Mouse (Mus musculus) heart, embryonic 14.5 days (tissue): ENCODE results near the gene Lce1j. TPM values are rescaled to one million over a fixed set of nuclear protein-coding genes. Genes with fewer than 3 reads are reported as not detected.

ENCODE experiments used
- ATAC-seq: fragments of 200-750 bp; cut with Nextera tagmentation; 2 replicates; pipeline ENCODE4 v1.8.0; 2017; ENCODE audit warnings: low read depth, moderate TSS enrichment; ENCODE audit not compliant: insufficient number of reproducible peaks, insufficient read depth, low FRiP score
- H3K27ac ChIP-seq, 2 experiments: fragments of 200-500 bp in 1 of 2; fragments of 300-500 bp in 1 of 2; sonication (generic) in 1 of 2; replicated peaks in 1 of 2; 2 replicates each; pipeline ENCODE4 v1.5.1; 2012 to 2014; ENCODE audit warnings: low read depth in 2 of 2, low read length in 2 of 2, control low read depth in 1 of 2, mild to moderate bottlenecking in 1 of 2, mixed read lengths in 1 of 2; ENCODE audit not compliant: control insufficient read depth in 1 of 2, insufficient read depth in 1 of 2
- H3K27me3 ChIP-seq: fragments of 300-500 bp; sonication (generic); 2 replicates; pipeline ENCODE4 v1.6.1; 2014; ENCODE audit warnings: mild to moderate bottlenecking, low read length, control low read depth; ENCODE audit not compliant: control insufficient read depth, insufficient read depth
- H3K36me3 ChIP-seq: fragments of 300-500 bp; sonication (generic); 2 replicates; pipeline ENCODE4 v1.6.1; 2014; ENCODE audit warnings: mild to moderate bottlenecking, control low read depth, low read length, mixed read lengths; ENCODE audit not compliant: control insufficient read depth, insufficient read depth
- H3K4me1 ChIP-seq, 2 experiments: fragments of 200-500 bp in 1 of 2; fragments of 300-500 bp in 1 of 2; sonication (generic) in 1 of 2; 2 replicates each; pipeline ENCODE4 v1.6.1; 2012 to 2014; ENCODE audit warnings: low read length in 2 of 2, control low read depth in 1 of 2, mixed read lengths in 1 of 2; ENCODE audit not compliant: control insufficient read depth in 2 of 2, insufficient read depth in 2 of 2
- H3K4me2 ChIP-seq: fragments of 300-500 bp; sonication (generic); 2 replicates; pipeline ENCODE4 v1.6.1; 2014; ENCODE audit warnings: mild to moderate bottlenecking, low read length
- H3K4me3 ChIP-seq, 2 experiments: fragments of 200-500 bp in 1 of 2; fragments of 300-500 bp in 1 of 2; sonication (generic) in 1 of 2; 2 replicates each; pipeline ENCODE4 v1.5.1; 2012 to 2014; ENCODE audit warnings: low read length in 2 of 2, mild to moderate bottlenecking in 2 of 2, control low read depth in 1 of 2, low read depth in 1 of 2, moderate library complexity in 1 of 2; ENCODE audit not compliant: control insufficient read depth in 1 of 2, insufficient read depth in 1 of 2
- H3K9ac ChIP-seq: fragments of 300-500 bp; sonication (generic); 2 replicates; pipeline ENCODE4 v1.6.1; 2014; ENCODE audit warnings: mild to moderate bottlenecking, low read length
- H3K9me3 ChIP-seq: fragments of 300-500 bp; sonication (generic); 2 replicates; pipeline ENCODE4 v1.6.1; 2016; ENCODE audit warnings: low read length, control low read depth; ENCODE audit not compliant: control insufficient read depth
- WGBS: fragments of 180-500 bp; shearing (Covaris S2); extraction: QIAGEN DNeasy Blood & Tissue Kit; methylation state at CpG from one replicate; pipeline ENCODE4 v1.1.7; 2014; 5-methylcytosine and 5-hydroxymethylcytosine counted together
- polyA plus RNA-seq: library from polyadenylated mRNA; unstranded; fragments of >200 nt; fragmentation: Nextera tagmentation; extraction: Ambion mirVana; gene quantifications from 2 replicates; pipeline ENCODE4 v1.2.1, GENCODE M21; 2014

Lce1j gene
- polyA plus RNA-seq, 1 experiment from 2014 or later: not detected

DNA sequence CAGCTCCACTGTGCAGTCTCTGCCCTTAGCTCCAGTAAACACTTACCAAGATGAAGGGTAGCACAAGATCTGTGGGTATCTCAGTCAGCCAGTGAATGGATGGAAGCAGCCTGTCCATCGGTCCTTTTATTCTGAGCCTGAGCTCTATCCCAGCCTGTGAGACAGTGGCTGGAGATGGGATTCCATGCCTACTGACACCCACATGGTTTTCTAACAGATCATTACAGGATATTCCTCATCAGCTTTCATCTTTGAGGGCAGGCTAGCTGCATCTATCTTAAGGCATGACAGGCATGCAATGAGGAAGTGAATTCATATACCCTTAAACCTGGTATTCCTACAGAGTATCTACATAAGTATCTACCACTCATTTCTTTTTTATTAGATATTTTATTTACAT is 25.3 kb downstream of the Lce1j start, which contains the start of gene Lce1h:
Gene Lce1h, minus strand, starts transcription at position 101 of the 400 bp plus-strand sequence.
- Histone ChIP-seq H3K4me2 (no peak within 1 kb of the TSS), H3K9me3 (no peaks in the 10 kb centered on the region), H3K27ac (no peak within 1 kb of the TSS), H3K9ac (no peak within 1 kb of the TSS), H3K27me3 (no peaks in the 10 kb centered on the region), H3K4me3 (no peak within 1 kb of the TSS), H3K4me1 (no peaks in the 10 kb centered on the region), H3K36me3 (no peaks in the 10 kb centered on the region)
- 70% methylated on average over 1 of the region's 1 CpGs for WGBS
- ATAC-seq: no peak

DNA sequence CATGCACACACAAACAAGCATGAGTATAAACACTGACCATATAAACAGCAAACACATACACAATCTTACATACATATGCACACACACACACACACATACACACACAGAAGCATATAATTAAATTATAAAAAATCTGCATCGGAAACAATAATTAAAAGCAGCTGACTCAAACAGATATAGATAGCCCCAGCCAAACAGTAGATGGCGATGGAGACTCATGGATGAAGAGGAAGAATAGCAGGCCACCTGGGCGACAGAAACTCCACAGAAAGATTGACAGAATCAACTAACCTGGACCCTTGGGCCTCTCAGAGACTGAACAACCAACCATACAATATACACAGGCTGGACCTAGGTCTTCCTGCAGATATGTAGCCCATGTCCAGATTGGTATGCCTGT is 37.1 kb downstream of the Lce1j start:
- no peak for ATAC-seq
- no peak overlapping the region for H3K4me3 ChIP-seq
- 41% methylated on average over 3 of the region's 3 CpGs for WGBS
- no peaks in the 10 kb centered on the region for H3K9me3 ChIP-seq
- no peak overlapping the region for H3K4me2 ChIP-seq
- H3K36me3 ChIP-seq: no peaks in the 10 kb centered on the region
- H3K4me1 ChIP-seq: no peaks in the 10 kb centered on the region
- H3K9ac ChIP-seq: no peak overlapping the region
- no peaks in the 10 kb centered on the region for H3K27me3 ChIP-seq
- H3K27ac ChIP-seq: no peak overlapping the region

- Histone ChIP-seq H3K9ac (no peak within 1 kb of the TSS), H3K4me2 (no peak within 1 kb of the TSS), H3K9me3 (no peaks in the 10 kb centered on the region), H3K36me3 (no peaks in the 10 kb centered on the region), H3K4me3 (no peak within 1 kb of the TSS), H3K27ac (no peak within 1 kb of the TSS), H3K27me3 (no peaks in the 10 kb centered on the region), H3K4me1 (no peaks in the 10 kb centered on the region)
- no peak for ATAC-seq
- WGBS: 78% methylated on average over 1 of the region's 1 CpGs
Measured at GRCm38 (mm10) chr3:92752238-92752637, 38.1 kb downstream of the Lce1j start, which contains the start of gene Lce1g. Gene Lce1g, minus strand, starts transcription at chr3:92752338.

DNA sequence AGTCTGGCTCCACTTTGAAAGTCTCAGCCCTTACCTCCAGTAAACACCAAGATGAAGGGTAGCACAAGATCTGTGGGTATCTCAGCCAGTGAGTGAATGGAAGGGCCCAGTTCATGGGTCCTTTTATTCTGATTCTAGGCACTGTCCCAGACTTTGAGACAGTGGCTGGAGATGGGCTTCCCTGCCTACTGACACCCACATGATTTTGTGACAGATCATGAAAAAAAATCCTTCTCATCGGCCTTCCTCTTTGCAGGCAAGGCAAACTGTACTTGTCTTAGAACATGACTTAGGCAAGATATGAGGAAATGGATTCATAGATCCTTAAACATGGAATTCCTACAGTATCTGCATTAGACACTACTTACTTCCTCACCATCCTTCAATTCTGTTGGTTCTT is 51.3 kb downstream of the Lce1j start, which contains the start of gene Gm38119:
Gene Gm38119, minus strand, starts transcription at position 101 of the 400 bp plus-strand sequence.
- no peak within 1 kb of the TSS for H3K4me2 ChIP-seq

More for the DNA sequence above, 51.3 kb downstream of the Lce1j start, which contains the start of gene Gm38119:
- 54% methylated on average over 1 of the region's 1 CpGs for WGBS
- Histone ChIP-seq H3K9me3 (no peaks in the 10 kb centered on the region), H3K27me3 (no peaks in the 10 kb centered on the region), H3K4me3 (no peak within 1 kb of the TSS), H3K27ac (no peak within 1 kb of the TSS), H3K36me3 (no peaks in the 10 kb centered on the region), H3K9ac (no peak within 1 kb of the TSS), H3K4me1 (no peaks in the 10 kb centered on the region)
- ATAC-seq: no peak

Other genes starting within 250 kb of the Lce1j start
- gene Ivl, start 216.8 kb downstream of the Lce1j start, polyA plus RNA-seq: not detected in 2 replicates
- not detected in 2 replicates for gene Smcp, start 201.5 kb downstream of the Lce1j start, polyA plus RNA-seq
- gene 2210017I01Rik, start 183.0 kb downstream of the Lce1j start, polyA plus RNA-seq: not detected in 2 replicates
- gene Lce6a, start 168.9 kb downstream of the Lce1j start, polyA plus RNA-seq: not detected in 2 replicates
- gene Lce1a1, start 142.2 kb downstream of the Lce1j start, polyA plus RNA-seq: not detected in 2 replicates
- not detected in 2 replicates for gene Lce1b, start 133.6 kb downstream of the Lce1j start, polyA plus RNA-seq
- gene Lce1a2, start 120.2 kb downstream of the Lce1j start, polyA plus RNA-seq: not detected in 2 replicates
- not detected in 2 replicates for gene Lce1c, start 111.3 kb downstream of the Lce1j start, polyA plus RNA-seq
- gene Lce1d, start 103.3 kb downstream of the Lce1j start, polyA plus RNA-seq: not detected in 2 replicates
- gene Lce1e, start 81.4 kb downstream of the Lce1j start, polyA plus RNA-seq: not detected in 2 replicates
- not detected in 2 replicates for gene Lce1f, start 70.2 kb downstream of the Lce1j start, polyA plus RNA-seq
- gene Gm38119, start 51.4 kb downstream of the Lce1j start, polyA plus RNA-seq: not detected in 2 replicates
- not detected in 2 replicates for gene Lce1g, start 38.2 kb downstream of the Lce1j start, polyA plus RNA-seq
- not detected in 2 replicates for gene Lce1h, start 25.4 kb downstream of the Lce1j start, polyA plus RNA-seq
- not detected in 2 replicates for gene Lce1i, start 11.6 kb downstream of the Lce1j start, polyA plus RNA-seq
- gene Lce1k, start 17.4 kb upstream of the Lce1j start, polyA plus RNA-seq: not detected in 2 replicates
- not detected in 2 replicates for gene Kprp, start 36.7 kb upstream of the Lce1j start, polyA plus RNA-seq
- not detected in 2 replicates for gene Lce1l, start 60.8 kb upstream of the Lce1j start, polyA plus RNA-seq
- gene 2310050C09Rik, start 79.7 kb upstream of the Lce1j start, polyA plus RNA-seq: not detected in 2 replicates
- gene Lce3a, start 135.7 kb upstream of the Lce1j start, polyA plus RNA-seq: not detected in 2 replicates
- gene Lce3b, start 142.5 kb upstream of the Lce1j start, polyA plus RNA-seq: not detected in 2 replicates
- gene Lce3c, start 154.0 kb upstream of the Lce1j start, polyA plus RNA-seq: not detected in 2 replicates
- not detected in 2 replicates for gene Lce3d, start 166.9 kb upstream of the Lce1j start, polyA plus RNA-seq
- not detected in 2 replicates for gene Lce3e, start 176.5 kb upstream of the Lce1j start, polyA plus RNA-seq
- not detected in 2 replicates for gene Lce3f, start 201.7 kb upstream of the Lce1j start, polyA plus RNA-seq
- not detected in 2 replicates for gene Crct1, start 225.2 kb upstream of the Lce1j start, polyA plus RNA-seq
- not detected in 2 replicates for gene Lce1m, start 228.5 kb upstream of the Lce1j start, polyA plus RNA-seq